In genomic region chr13:31179407-31180001, GRCm38 (mm10) we compare ENCODE assay signal across 8 mouse cellular contexts.
DNase-seq lines count a peak whose midpoint lies in the region; ATAC-seq and TF ChIP-seq lines count a peak whose summit lies in the region.

No protein-coding gene starts in this region.

- no peaks in the 10 kb centered on the region for H3K9me3 ChIP-seq in lung, postnatal 0 days (ENCODE audit: low read length)

- TF ChIP-seq EP300 in lung, postnatal 0 days (IDR thresholded peaks at IDR 0.05): no peak

- H3K27me3 ChIP-seq in lung, postnatal 0 days (replicated peaks; ENCODE audit: insufficient read depth, low read length): no peaks in the 10 kb centered on the region
- H3K27me3 ChIP-seq in splenic B cell, adult 2 months (ENCODE audit: control insufficient read depth, insufficient read depth, low read length, poor library complexity, severe bottlenecking): no peaks in the 10 kb centered on the region

- H3K4me2 ChIP-seq in lung, postnatal 0 days (replicated peaks; ENCODE audit: low read depth, low read length): no peak overlapping the region

- no peaks in the 10 kb centered on the region for H3K36me3 ChIP-seq in lung, postnatal 0 days (ENCODE audit: insufficient read depth, low read length)
- H3K36me3 ChIP-seq in splenic B cell, adult 2 months (ENCODE audit: control insufficient read depth, insufficient read depth, low read length, poor library complexity, severe bottlenecking): no peaks in the 10 kb centered on the region

- WGBS in lung, postnatal 0 days: 26% methylated on average over 12 of the region's 12 CpGs

- H3K27ac ChIP-seq in lung, postnatal 0 days (ENCODE audit: low read length): no peak overlapping the region

- H3K4me3 ChIP-seq in lung, postnatal 0 days (ENCODE audit: low read depth, low read length): no peak overlapping the region

- peak; percentile 85 for ATAC-seq in cerebellum, adult (ENCODE audit: insufficient number of reproducible peaks, low FRiP score, low TSS enrichment)
- ATAC-seq in lung, postnatal 0 days: no peak
- no peak for ATAC-seq in inflammation-experienced regulatory T-cells, adult 6 months

- no peak overlapping the region for H3K9ac ChIP-seq in lung, postnatal 0 days (replicated peaks; ENCODE audit: low read depth)

- H3K4me1 ChIP-seq in lung, postnatal 0 days (ENCODE audit: insufficient read depth, low read depth, low read length): no peaks in the 10 kb centered on the region

- DNase-seq in cerebellum, postnatal 4 days (ENCODE audit: low spot score in 2 of 2): no peak
- DNase-seq in cerebellum, adult 18-20 months: peak; percentile 48 to 57
- DNase-seq in frontal cortex, postnatal 25 days (ENCODE audit: low spot score in 2 of 2): peak; percentile 8 to 12
- peak; percentile 73 to 90 for DNase-seq in kidney, postnatal 25 days
- DNase-seq in lung, postnatal 0 days (ENCODE audit: low spot score): peak; percentile 8
- DNase-seq in splenic B cell, adult 2 months (ENCODE audit: low read depth, low spot score): peak; percentile 3

- TF ChIP-seq CTCF in lung, postnatal 0 days (IDR thresholded peaks at IDR 0.05): no peak

Comparison
In these comparisons a context has a peak if more than half of its experiments do, and no peak if none do; other contexts are left out.
1. DNase-seq: peak in cerebellum, adult 18-20 months (2 of 2), frontal cortex, postnatal 25 days (2 of 2), kidney, postnatal 25 days (2 of 2), lung, postnatal 0 days (single experiment) and splenic B cell, adult 2 months (single experiment); none in cerebellum, postnatal 4 days (0 of 2).